Mouse (Mus musculus) cerebellum, postnatal 14 days (tissue): ENCODE measurements at regions not wholly inside any gene's neighbourhood (a gene's known extent, or its start where the extent isn't known, plus 50 kb on each side); places are given as distances from the start of the nearest gene placed in this dataset.
A peak's percentile ranks its signal among the peaks of the same experiment; 100 is the strongest.
"Not testable (repeated sequence)": the region's sequence is repeated elsewhere in the genome, so short reads cannot be mapped to it uniquely, and the experiment has no call there.

Experiments used
- DNase-seq, 2 experiments: peaks; one replicate each; pipeline ENCODE4 v3.0.0; 2021; ENCODE audit warnings: mixed read lengths in 2 of 2

DNA sequence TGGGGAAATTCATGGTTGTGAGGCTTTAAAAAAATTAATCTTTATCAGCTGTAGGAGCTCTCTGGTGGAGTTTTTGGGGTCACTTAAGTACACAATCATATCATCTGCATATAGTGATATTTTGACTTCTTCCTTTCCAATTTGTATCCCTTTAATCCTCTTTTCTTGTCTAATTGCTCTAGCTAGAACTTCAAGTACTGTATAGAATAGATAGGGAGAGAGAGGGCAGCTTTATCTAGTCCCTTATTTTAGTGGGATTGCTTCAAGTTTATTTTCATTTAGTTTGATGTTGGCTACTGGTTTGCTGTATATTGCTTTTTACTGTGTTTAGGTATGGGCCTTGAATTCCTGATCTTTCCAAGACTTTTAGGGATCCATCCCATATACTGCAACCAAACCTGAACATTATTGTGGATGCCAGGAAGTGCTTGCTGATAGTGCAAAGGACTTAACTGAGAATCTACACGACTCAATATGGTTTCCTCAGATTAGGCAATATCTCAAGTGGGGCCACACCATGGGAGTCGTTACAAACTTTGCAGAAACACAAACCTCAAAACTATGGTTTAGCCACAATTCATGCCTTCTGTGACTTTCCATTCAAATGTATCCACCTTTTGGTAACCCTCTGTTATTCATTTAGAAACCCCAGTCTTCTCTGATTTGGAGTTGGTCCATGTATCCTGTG is 585.6 kb upstream of the Olfr1507 start:
- DNase-seq = not testable (repeated sequence)

DNA sequence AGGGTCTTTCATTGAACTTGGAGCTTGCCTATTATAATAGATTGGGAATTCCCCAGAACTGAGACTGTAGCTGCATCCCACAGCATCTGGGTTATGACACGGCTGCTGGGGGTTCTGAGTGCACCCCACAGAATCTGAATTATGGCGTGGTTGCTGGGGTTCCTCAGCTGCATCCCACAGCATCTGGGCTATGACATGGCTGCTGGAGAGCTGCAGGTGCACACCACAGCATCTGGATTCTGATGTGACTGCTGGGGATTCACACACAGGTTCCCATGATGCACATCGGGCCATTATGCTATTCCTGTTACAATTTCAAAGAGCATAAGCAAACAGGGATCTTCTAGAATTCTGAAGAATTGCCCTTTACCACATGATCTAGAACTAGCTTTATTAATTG is 585.0 kb upstream of the Olfr1507 start:
- DNase-seq = not testable (repeated sequence)

DNA sequence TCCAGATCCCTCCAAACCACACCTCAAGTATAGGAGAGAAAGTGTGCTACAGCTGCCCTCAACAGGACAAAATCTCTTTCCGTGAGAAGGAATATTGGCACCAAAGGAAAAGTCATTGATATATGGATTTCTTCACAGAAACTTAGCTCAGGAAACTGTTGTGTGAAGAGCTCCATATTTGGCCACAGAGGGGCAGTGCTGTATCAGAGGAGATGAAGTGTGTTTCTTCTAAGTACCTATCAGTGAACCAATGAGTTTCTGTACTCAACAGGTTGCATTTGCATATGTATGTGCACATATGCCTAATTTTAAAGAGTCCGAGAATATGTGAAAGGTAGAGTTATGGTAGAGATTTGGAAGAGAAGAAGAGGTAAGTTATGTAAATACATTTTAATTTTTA is 580.4 kb upstream of the Olfr1507 start:
- not testable (repeated sequence) for DNase-seq

DNA sequence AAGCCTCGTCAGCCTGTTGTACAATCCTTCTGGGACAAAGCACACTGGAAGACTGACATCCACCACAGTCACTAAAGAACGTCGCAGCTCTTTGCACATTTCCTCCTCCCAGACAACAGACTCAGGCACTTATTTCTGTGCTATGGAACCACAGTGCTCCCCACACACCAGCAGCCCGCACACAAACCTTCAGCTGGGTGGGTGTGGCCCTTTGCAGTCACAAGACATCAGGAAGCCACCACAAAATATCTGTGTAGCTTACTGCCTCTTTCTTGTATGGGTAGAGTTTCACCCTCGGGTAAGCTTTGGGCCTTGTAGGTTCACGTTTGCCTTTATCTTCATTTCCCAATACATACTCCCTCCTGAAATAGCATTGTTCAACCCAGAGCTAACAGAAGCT is 577.6 kb upstream of the Olfr1507 start:
- DNase-seq = not testable (repeated sequence)

DNA sequence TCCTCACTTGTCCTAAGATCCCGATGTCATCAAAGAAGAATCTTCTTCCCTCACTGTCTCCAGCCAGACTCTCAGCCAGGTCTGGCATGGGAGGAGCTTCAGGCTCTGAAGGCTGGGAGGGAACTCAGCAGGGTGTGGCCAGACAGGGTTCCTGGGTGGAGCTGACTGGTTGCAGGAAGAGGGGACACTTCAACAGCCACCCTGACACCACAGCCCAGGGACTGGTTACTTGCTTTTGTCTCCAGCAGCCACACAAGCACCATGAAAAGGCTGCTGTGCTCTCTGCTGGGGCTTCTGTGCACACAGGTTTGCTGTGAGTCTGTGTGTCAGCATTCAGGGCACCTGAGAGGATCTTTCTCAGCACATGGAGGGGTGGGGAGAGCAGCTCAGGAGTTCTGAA is 577.0 kb upstream of the Olfr1507 start:
- not testable (repeated sequence) for DNase-seq

DNA sequence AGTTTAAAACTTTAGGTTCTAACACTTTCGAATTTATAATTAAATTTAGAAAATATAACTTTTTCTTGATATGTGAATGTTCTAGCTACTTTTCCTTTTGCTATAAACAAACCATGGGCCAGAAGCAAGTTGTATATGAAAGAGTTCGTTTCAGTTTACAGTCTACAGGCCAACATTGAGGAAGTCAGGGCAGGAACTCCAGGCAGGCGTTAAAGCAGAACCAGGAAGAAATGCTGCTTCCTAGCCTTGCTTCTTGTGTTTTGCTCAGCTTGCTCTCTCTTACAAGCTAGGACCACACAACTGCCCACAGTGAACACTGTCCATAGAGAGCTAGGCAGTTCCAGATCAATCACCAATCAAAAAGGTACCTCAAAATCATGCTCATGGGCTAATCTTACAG is 558.9 kb upstream of the Olfr1507 start:
- not testable (repeated sequence) for DNase-seq

DNA sequence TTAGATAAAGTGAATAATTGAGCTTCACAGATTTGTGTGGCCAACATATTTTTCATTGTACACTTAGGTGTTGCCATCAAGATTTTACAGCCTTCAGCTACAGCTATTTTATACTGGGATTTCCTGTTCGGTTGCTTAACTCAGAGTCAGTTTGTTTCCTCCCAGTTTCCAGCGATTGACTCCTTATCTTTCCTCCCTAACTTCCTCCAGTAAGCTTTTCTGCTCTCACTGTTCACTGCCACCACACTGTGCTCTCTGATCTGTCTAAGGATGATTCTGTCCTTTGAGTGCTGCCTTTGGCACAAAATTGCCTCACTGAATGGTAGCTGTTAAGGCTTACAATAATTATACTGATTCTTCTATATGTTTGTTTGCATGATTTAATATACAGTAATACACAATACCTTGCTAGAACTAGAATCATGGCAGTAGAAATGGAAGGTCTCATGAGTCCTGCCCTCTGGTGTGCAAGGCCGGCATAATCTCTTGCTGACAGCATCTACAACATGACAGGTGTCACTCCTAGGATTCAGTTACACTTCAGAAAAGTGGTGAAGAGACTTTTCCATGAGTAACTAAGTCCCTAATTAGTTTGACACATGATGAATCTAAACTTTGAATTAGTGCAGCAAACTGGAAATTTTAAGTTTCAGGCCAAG is 558.0 kb upstream of the Olfr1507 start:
- DNase-seq = not testable (repeated sequence)

DNA sequence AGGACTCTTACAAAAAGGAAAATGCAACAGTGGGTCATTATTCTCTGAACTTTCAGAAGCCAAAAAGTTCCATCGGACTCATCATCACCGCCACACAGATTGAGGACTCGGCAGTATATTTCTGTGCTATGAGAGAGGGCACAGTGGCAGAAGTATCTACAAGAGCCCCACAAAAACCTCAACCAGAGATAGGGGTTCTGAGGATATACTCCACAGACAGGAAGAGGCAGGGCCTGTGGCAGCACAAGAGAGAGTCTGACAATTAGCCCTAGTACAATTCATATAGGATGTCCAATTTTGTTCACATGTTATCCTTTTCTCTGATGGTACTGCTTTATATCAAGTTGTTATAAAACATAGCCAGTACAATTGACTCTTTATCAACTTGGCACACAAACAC is 552.1 kb upstream of the Olfr1507 start:
- DNase-seq = not testable (repeated sequence)

DNA sequence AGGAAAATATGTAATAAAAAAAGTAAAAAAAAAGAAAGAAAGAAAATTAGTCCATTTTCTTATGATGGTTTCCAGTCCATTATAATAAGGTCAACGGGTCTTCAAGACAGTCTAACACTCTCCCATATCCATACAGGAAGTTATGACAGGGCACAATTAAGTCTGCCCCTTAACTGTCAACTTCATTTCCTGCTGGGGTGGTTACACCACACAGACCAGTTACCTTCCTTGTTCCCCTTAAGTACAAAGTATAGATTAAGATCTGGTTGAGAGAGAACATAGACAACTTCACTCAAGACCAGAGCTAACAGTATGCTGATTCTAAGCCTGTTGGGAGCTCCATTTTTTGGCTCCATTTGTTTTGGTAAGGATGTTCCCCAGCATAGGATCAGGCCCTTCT is 551.4 kb upstream of the Olfr1507 start:
- DNase-seq = not testable (repeated sequence)

DNA sequence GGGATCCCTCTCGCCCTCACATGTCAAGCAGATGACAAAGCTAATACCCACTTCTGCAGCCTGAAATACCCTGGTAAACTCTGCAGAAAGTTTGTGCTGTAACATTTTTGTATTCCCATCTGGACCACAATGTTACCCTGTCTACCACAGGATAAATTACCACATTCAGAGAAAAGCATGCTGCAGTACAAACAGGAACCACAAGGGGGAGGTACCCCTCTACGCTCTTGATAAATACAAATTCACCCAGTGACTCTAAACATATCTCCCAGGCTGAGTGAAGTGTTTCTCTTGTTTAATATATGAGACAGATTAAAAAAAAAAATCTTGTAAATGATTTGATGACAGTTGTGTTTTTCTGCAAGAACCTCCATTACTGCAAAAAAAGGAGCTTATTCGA is 549.8 kb upstream of the Olfr1507 start:
- DNase-seq = peak in 1 of 2 experiments; percentile 11

DNA sequence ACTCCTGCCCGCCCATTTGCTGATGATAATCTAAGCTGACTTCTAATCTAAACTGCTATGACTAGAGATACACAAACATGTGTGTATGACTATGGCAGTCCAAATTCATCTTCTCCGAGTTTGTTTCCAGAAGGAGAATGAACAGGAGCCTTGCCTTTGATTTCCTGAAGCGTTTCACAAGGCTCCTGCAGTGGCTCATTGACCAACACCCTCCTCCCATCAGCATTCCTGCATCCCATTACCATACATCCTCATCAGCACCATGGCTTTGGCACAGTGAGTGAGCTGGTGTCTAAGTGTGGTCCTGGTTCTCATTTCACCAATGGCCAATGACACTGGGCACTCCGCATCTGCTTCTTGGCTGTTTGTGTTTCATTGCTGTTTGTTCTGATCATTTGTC is 548.6 kb upstream of the Olfr1507 start:
- not testable (repeated sequence) for DNase-seq

DNA sequence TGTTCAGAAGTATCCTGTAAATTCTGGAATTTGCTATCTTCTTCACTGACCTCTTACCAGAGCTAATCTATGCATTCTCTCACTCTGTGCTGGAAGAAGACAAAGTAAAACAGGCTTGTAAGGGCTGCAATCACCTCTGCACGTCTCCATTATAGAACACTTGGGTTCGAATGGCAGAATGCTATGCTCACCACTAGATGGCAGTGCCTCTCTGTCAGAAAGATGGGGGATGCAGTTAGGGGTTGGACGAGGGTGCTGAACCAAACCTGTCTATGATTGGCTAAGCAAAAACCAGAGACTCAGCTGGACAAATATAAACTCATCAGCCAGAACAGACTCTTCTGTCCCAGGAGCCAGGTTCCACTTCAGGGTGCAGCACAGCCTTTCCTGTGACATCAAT is 546.5 kb upstream of the Olfr1507 start:
- not testable (repeated sequence) for DNase-seq

DNA sequence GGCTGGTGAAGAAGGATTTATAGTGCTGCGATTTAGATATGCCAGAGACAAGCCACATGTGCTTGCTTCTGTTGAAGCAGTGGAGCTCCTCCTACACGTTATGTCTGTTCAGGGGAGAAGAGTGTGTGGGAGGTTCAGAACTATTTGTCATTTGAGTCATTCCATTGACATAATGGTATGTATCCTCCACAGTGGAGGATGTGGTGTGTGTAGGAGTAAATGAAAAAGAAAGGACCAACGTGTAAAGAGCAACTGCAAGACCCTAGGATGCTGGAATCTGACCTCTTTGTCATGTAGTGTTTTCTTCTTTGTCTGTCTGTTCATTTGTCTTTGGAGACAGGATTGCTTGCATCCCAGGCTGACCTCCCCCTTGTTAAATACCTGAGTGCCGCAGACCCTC is 543.9 kb upstream of the Olfr1507 start:
- not testable (repeated sequence) for DNase-seq

DNA sequence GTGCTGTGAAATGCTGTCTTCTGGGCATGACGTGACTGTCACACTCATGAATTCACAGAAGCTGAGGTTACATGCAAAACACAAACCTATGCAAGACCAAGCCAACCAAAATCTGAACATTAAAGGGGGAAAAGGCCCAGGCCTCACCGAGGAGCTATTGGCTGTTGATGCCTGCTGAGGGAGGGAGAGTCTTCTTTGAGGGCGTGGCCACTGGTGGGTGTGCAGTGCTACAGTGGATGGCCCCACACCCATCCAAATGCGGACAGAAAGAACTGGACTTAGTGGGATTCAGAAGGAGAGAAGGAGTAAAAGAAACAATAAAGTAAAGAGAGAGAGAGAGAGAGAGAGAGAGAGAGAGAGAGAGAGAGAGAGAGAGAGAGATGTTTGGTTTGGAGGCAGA is 539.4 kb upstream of the Olfr1507 start:
- not testable (repeated sequence) for DNase-seq

DNA sequence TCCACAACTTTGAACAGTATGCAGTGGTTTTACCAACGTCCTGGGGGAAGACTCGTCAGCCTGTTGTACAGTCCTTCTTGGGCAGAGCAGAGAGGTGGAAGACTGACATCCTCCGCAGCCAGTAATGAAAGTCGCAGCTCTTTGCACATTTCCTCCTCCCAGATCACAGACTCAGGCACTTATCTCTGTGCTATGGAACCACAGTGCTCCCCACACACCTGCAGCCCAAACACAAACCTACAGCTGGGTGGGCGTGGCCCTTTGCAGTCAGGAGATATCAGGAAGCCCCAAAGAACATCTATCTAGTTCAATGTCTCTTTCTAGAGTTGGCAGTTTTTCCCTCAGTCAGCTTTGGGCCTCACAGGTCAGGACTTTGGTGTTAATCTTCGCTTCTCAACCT is 537.7 kb upstream of the Olfr1507 start:
- not testable (repeated sequence) for DNase-seq

DNA sequence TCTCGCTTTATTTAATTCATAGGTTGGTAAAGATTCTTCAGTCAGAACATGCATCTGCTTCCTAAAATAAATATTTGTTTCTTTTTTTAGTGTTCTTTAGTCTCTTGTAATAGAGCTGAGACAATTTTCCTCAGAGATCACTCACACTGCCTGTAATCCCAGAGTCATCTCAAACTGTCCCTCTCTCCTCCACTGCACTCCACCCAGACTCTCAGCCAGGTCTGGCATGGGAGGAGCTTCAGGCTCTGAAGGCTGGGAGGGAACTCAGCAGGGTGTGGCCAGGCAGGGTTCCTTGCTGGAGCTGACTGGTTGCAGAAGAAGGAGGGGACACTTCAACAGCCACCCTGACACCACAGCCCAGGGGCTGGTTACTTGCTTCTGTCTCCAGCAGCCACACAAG is 536.9 kb upstream of the Olfr1507 start:
- DNase-seq = not testable (repeated sequence)

DNA sequence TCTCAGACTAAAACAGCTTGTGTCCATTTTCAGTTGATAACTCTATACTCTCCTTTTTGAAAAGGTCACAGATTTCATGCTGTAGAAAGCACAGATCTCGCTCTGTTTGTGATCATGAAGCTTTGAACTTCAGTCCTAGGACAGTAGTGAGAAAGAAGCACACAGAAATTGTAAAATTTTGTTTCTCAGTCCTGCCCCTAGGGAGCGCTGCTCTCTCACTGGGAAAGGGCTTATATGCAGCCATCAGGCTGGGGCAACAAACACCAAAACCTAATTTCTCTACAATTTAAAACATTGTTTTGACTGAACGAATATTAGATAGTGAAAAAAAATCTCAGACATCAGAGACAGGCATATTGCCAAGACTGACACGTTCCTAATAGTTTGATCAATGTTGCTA is 534.7 kb upstream of the Olfr1507 start:
- not testable (repeated sequence) for DNase-seq

DNA sequence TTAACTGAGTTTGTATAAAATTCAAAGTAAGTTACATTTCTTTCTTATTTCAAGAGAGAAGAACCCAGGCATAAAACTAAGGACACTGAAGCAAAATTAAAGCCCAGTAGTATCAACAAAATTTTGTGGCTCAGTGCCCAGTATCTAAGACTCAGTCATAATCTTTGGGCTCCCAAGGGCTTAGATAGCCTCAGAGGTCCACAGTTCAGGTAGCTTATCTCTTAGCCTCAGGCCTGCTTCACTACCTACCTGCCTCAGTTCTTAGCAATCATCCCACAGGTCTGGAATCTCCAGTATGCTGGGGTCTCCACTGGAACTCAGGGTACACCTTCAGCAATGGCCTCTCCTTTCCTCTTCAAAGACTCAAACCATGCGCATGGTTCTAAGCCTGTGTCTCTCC is 531.4 kb upstream of the Olfr1507 start:
- not testable (repeated sequence) for DNase-seq

DNA sequence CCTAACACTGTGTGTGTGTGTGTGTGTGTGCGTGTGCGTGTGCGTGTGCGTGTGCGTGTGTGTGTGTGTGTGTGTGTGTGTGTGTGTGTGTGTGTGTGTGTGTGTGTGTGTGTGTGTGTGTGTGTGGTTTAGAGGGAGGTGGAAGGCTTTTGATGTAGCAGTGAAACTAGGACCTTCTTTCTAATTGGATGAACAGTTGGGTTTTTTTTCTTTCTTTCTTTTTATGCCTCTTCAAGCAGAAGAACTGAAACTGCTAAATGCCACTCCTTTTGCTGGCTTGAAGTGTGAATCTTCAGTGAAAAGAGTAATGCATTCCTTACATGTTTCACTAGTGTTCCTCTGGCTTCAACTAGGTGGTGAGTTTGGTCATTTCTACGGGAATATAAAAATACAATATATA is 524.6 kb upstream of the Olfr1507 start:
- not testable (repeated sequence) for DNase-seq

DNA sequence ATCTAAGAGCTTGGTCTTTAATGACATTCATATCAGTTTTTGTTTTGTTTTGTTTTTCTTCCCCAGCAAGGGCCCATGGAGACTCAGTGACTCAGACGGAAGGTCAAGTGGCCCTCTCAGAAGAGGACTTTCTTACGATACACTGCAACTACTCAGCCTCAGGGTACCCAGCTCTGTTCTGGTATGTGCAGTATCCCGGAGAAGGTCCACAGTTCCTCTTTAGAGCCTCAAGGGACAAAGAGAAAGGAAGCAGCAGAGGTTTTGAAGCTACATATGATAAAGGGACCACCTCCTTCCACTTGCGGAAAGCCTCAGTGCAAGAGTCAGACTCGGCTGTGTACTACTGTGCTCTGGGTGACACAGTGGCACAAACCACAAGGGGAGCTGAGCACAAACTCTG is 512.2 kb upstream of the Olfr1507 start:
- not testable (repeated sequence) for DNase-seq

DNA sequence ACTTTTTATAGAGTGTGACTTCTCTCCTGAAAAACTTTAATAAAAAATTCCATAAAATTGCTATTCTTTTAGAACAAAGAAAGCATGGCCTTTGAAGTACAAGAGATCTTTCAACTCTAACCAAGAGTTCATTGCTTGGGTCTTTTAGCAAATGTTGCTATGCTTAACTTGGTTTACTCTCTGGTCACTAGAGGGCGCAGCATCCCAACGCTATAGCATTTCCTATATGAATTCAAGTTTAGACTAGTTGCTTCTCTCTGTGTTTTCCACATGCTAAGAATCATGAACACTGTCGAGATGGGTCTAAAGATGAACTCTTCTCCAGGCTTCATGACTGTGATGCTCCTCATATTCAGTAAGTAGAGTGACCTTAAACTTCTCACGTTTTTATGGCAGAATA is 511.8 kb upstream of the Olfr1507 start:
- not testable (repeated sequence) for DNase-seq

DNA sequence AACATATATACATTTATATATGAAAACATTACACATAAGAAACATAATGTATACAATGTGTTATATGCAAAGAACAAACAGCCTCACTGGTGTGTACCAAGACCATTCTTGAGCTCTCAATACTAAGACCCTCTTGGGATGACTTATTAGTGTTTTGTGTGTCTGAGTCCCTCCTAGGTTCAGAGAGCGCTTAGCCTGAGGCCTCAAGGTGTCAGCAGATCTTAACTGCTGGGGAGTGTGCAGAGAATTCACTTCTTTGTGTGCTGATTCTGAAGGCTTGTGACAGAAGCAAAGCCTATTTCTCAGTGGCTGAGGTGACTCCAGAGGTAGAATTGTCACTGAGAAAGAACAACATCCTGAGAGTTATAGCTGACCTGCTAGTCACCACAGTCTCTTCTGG is 505.7 kb upstream of the Olfr1507 start:
- DNase-seq = not testable (repeated sequence)

DNA sequence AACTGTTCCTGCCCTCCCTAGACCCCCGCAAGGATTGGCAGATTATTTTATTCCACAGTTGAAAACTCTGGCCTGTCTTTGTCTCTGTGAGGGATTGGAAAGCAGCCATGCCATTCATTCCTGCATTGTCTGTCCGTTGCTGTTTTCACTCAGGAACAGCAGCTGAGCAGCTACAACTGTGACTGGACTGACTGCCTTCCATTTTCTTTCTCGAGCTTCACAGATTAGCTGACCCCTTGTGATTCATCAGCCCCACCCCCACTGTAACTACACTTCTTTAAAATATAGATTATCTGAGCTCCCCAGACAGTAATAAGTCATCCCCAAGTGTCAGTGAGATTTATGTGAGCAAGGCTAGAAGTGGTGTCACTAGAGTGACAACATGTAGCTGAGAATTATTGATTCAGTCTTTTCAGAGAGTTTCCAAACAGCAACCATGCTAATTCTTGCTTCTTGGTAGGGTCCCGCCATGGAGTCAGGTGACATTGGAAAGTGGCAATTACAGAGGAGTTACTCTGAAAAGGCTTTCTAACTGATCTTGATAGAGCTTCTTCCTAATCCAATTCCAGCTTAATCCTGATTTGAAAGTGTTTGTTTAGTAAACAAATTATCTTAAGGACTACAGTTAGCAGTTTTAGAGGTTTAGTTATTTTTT is 496.7 kb upstream of the Olfr1507 start:
- DNase-seq = not testable (repeated sequence)

DNA sequence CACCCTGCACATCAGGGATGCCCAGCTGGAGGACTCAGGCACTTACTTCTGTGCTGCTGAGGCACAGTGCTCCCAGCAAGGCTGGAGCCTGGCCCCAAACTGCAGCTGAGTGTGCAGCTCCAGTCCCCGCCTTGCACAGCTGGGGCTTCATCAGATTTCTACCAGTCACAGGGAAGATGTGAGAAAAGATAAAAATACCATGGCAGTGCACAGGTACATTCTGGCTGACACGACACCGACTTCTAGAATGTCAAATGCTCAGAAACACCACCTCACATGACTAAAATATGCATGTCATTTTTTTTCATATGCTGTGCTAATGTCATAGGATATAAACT is 495.7 kb upstream of the Olfr1507 start:
- DNase-seq = not testable (repeated sequence)
